Mouse (Mus musculus): ENCODE data around the gene Ccpg1os.

- TF ChIP-seq EP300 (IDR thresholded peaks at IDR 0.05) (no peak), CTCF (IDR thresholded peaks at IDR 0.05) (no peak)
Measured at GRCm38 (mm10) chr9:72972435-72972834, 12.7 kb downstream of the Ccpg1os start.

All from lung, postnatal 0 days (tissue).